ENCODE assay signal across 16 mouse cellular contexts in the genomic region with DNA sequence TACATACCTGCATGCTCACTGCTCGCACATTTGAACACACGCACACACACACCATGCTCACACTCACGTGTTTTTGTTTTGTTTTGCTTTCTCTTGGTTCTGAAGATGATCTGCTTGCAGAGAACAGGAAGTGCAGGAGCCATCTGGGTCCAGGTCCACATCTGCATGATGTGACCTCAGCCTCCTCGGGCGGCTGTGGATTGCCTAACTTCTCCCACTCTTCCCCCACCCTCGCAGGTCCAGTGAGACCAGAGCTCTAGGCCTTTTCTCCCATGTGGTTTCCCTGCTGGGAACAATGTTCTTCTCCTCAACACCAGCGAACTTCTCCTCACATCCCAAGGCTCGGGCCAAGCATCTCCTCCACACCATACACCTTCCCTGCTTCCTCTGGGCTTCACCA. TPM values are rescaled to one million over a fixed set of nuclear protein-coding genes. Genes with fewer than 3 reads are reported as not detected.
DNase-seq lines count a peak whose midpoint lies in the region; ATAC-seq and TF ChIP-seq lines count a peak whose summit lies in the region.
"Had no signal": no experiment of that assay in that cellular context is flagged by ENCODE, and none has a peak within 500 bp of the region (broad histone marks: within the 10 kb centered on the region; RNA-seq: fewer than 3 reads in every experiment).

No protein-coding gene starts in this region.

- no peak overlapping the region for H3K9ac ChIP-seq in midbrain, embryonic 14.5 days (replicated peaks; ENCODE audit: low read length)
- H3K9ac ChIP-seq: forebrain, postnatal 0 days; limb, embryonic 15.5 days; lung, embryonic 15.5 days; neural tube, embryonic 13.5 days had no signal

- no peaks in the 10 kb centered on the region for H3K9me3 ChIP-seq in midbrain, embryonic 14.5 days (ENCODE audit: control insufficient read depth, low read length)
- H3K9me3 ChIP-seq: limb, embryonic 15.5 days; lung, embryonic 15.5 days; neural tube, embryonic 13.5 days had no signal

- H3K4me2 ChIP-seq in midbrain, embryonic 14.5 days (ENCODE audit: low read length): no peak overlapping the region
- H3K4me2 ChIP-seq: limb, embryonic 15.5 days; lung, embryonic 15.5 days; neural tube, embryonic 13.5 days had no signal

- no peaks in the 10 kb centered on the region for H3K27me3 ChIP-seq in midbrain, embryonic 14.5 days (ENCODE audit: control insufficient read depth, insufficient read depth, low read length)
- H3K27me3 ChIP-seq: limb, embryonic 15.5 days; lung, embryonic 15.5 days; neural tube, embryonic 13.5 days had no signal

- peaks cover 23% of the 10 kb centered on the region for H3K36me3 ChIP-seq in midbrain, embryonic 14.5 days (ENCODE audit: control insufficient read depth, insufficient read depth, low read length)

- 61% methylated on average over 8 of the region's 8 CpGs for WGBS in lung, adult 2 months
- WGBS in bone marrow, adult 2 months: 27% methylated on average over 8 of the region's 8 CpGs
- WGBS in midbrain, embryonic 14.5 days: 85% methylated on average over 8 of the region's 8 CpGs

- peak; percentile 72 for ATAC-seq in monocyte, adult 5-6 weeks (replicated peaks; ENCODE audit: insufficient number of reproducible peaks, low FRiP score, low TSS enrichment, poor library complexity, severe bottlenecking)
- no peak for ATAC-seq in midbrain, embryonic 14.5 days (ENCODE audit: low FRiP score, low TSS enrichment)
- ATAC-seq: forebrain, postnatal 0 days had no signal

- H3K4me1 ChIP-seq in lung, adult 2 months (ENCODE audit: control insufficient read depth, insufficient read depth, low read length): no peaks in the 10 kb centered on the region; the same call in 1 of the 2 replicates
- peaks cover 2% of the 10 kb centered on the region for H3K4me1 ChIP-seq in bone marrow, adult 2 months (ENCODE audit: control insufficient read depth, insufficient read depth, low read length)
- H3K4me1 ChIP-seq in midbrain, embryonic 14.5 days (ENCODE audit: control insufficient read depth, insufficient read depth, low read length): no peaks in the 10 kb centered on the region
- H3K4me1 ChIP-seq: lung, embryonic 15.5 days; neural tube, embryonic 13.5 days had no signal

- H3K4me3 ChIP-seq in lung, adult 2 months (replicated peaks; ENCODE audit: extremely low read depth, low read depth, low read length): no peak overlapping the region
- H3K4me3 ChIP-seq in bone marrow, adult 2 months (replicated peaks; ENCODE audit: control insufficient read depth, low read depth, low read length): peak overlapping the region; percentile 31
- no peak overlapping the region for H3K4me3 ChIP-seq in midbrain, embryonic 14.5 days (replicated peaks; ENCODE audit: low read depth, low read length)
- H3K4me3 ChIP-seq: layer of hippocampus, adult 2 months; limb, embryonic 15.5 days; lung, embryonic 15.5 days; neural tube, embryonic 13.5 days had no signal

- peak; percentile 16 to 45 for DNase-seq in adrenal gland, adult (ENCODE audit: inconsistent age in 2 of 2, low spot score in 1 of 2)
- DNase-seq in adrenal gland, postnatal 14 days: no peak
- DNase-seq in lung, adult 18-20 months: peak; percentile 54 to 56
- DNase-seq in lung, adult 2 months: no peak
- DNase-seq in right cerebral cortex, postnatal 25 days: no peak
- DNase-seq in midbrain, embryonic 14.5 days: no peak
- DNase-seq: cerebellum, postnatal 25 days; forebrain, postnatal 0 days; spleen, adult 18-20 months had no signal

- no peak for TF ChIP-seq POLR2A in lung, adult 2 months (IDR thresholded peaks at IDR 0.05; ENCODE audit: borderline replicate concordance, extremely low read depth, low read depth, low read length)
- TF ChIP-seq POLR2A in bone marrow, adult 2 months (IDR thresholded peaks at IDR 0.05; ENCODE audit: borderline replicate concordance, control insufficient read depth, low read depth, low read length): no peak

- H3K27ac ChIP-seq in bone marrow, adult 2 months (ENCODE audit: control insufficient read depth, insufficient read depth, low read depth, low read length, poor library complexity): peak overlapping the region; percentile 55
- H3K27ac ChIP-seq in midbrain, embryonic 14.5 days (replicated peaks; ENCODE audit: low read depth, low read length): no peak overlapping the region
- H3K27ac ChIP-seq: kidney, postnatal 0 days; layer of hippocampus, adult 2 months; limb, embryonic 15.5 days; lung, embryonic 15.5 days; neural tube, embryonic 13.5 days had no signal

- no peak for TF ChIP-seq CTCF in lung, adult 2 months (IDR thresholded peaks at IDR 0.05; ENCODE audit: insufficient read depth, low read length)
- TF ChIP-seq CTCF in bone marrow, adult 2 months (IDR thresholded peaks at IDR 0.05; ENCODE audit: control insufficient read depth, insufficient read depth, low read length): no peak

RNA-seq across cellular contexts. Expression of a gene that starts 10.4 kb away (rescaled TPM):
- total RNA-seq in adrenal gland, postnatal 14 days (2021): 45.2 and 48.0 TPM in 2 replicates
- polyA plus RNA-seq in lung, adult 2 months (2012; rRNA removed): 269 and 331 TPM in 2 replicates
- polyA plus RNA-seq in bone marrow, adult 2 months (2011; ENCODE audit: insufficient read depth, insufficient read length, low replicate concordance, missing spikeins): 4.9 and 19.1 TPM in 2 replicates
- 10.6 to 25.9 TPM (median 19.9 TPM) in 3 replicates for total RNA-seq in monocyte, adult 5-6 weeks (2017)
- 32.2 and 36.6 TPM in 2 replicates for polyA plus RNA-seq in midbrain, embryonic 14.5 days (2014; fragmentation: Nextera tagmentation; extraction: Ambion mirVana)

RNA-seq across cellular contexts. Expression of a gene that starts 41.6 kb away (rescaled TPM):
- 66.7 and 85.8 TPM in 2 replicates for total RNA-seq in adrenal gland, postnatal 14 days (2021)
- polyA plus RNA-seq in lung, adult 2 months (2012; rRNA removed): 90.8 and 109 TPM in 2 replicates
- polyA plus RNA-seq in bone marrow, adult 2 months (2011; ENCODE audit: insufficient read depth, insufficient read length, low replicate concordance, missing spikeins): 12.3 and 34.2 TPM in 2 replicates
- 40.4 to 66.9 TPM (median 49.9 TPM) in 3 replicates for total RNA-seq in monocyte, adult 5-6 weeks (2017)
- 225 and 226 TPM in 2 replicates for polyA plus RNA-seq in midbrain, embryonic 14.5 days (2014; fragmentation: Nextera tagmentation; extraction: Ambion mirVana)

Comparison
In these comparisons a context has a peak if more than half of its experiments do, and no peak if none do; other contexts are left out.
1. DNase-seq: peak in adrenal gland, adult (2 of 2) and lung, adult 18-20 months (2 of 2); none in adrenal gland, postnatal 14 days (single experiment), lung, adult 2 months (single experiment), right cerebral cortex, postnatal 25 days (single experiment) and midbrain, embryonic 14.5 days (single experiment).